Mouse (Mus musculus): ENCODE results near the gene Dop1b. TPM values are rescaled to one million over a fixed set of nuclear protein-coding genes. Genes with fewer than 3 reads are reported as not detected.

Gene Dop1b
- polyA plus RNA-seq, 1 experiment from 2014 or later: 17.2 TPM

GRCm38 (mm10) chr16:93789971-93790755 lies 78.5 kb downstream of the Dop1b start:
- H3K9ac ChIP-seq (ENCODE audit: low read depth, low read length): no peak overlapping the region
- H3K4me1 ChIP-seq (replicated peaks; ENCODE audit: control insufficient read depth, insufficient read depth, low read length): no peaks in the 10 kb centered on the region
- 60% methylated on average over 5 of the region's 5 CpGs for WGBS
- no peak overlapping the region for H3K4me2 ChIP-seq (replicated peaks; ENCODE audit: low read depth)
- H3K9me3 ChIP-seq (ENCODE audit: control insufficient read depth): no peaks in the 10 kb centered on the region
- ATAC-seq: no peak
- no peak overlapping the region for H3K27ac ChIP-seq (ENCODE audit: low read depth, low read length)
- H3K4me3 ChIP-seq (ENCODE audit: low read depth, low read length): no peak overlapping the region
- H3K36me3 ChIP-seq (ENCODE audit: control insufficient read depth, insufficient read depth): peaks cover 9% of the 10 kb centered on the region; the same call in 1 of the 2 replicates
- H3K27me3 ChIP-seq (replicated peaks; ENCODE audit: control insufficient read depth, insufficient read depth, low read length): no peaks in the 10 kb centered on the region
- no peak for TF ChIP-seq CTCF (IDR thresholded peaks at IDR 0.05; ENCODE audit: low read depth)

GRCm38 (mm10) chr16:93792981-93793630 lies 81.4 kb downstream of the Dop1b start:
- H3K4me3 ChIP-seq (ENCODE audit: low read depth, low read length): no peak overlapping the region
- WGBS: 68% methylated on average over 15 of the region's 15 CpGs
- no peak overlapping the region for H3K4me2 ChIP-seq (replicated peaks; ENCODE audit: low read depth)
- H3K9ac ChIP-seq (ENCODE audit: low read depth, low read length): no peak overlapping the region
- no peaks in the 10 kb centered on the region for H3K9me3 ChIP-seq (ENCODE audit: control insufficient read depth)
- peaks cover 9% of the 10 kb centered on the region; the same call in 1 of the 2 replicates for H3K36me3 ChIP-seq (ENCODE audit: control insufficient read depth, insufficient read depth)
- TF ChIP-seq CTCF (IDR thresholded peaks at IDR 0.05; ENCODE audit: low read depth): no peak
- no peak for ATAC-seq
- no peak overlapping the region; the same call in 1 of the 2 replicates for H3K27ac ChIP-seq (ENCODE audit: low read depth, low read length)
- H3K27me3 ChIP-seq (replicated peaks; ENCODE audit: control insufficient read depth, insufficient read depth, low read length): no peaks in the 10 kb centered on the region
- 0 out of 2 replicates have a peak, but pooled peaks cover 4% of the 10 kb centered on the region for H3K4me1 ChIP-seq (replicated peaks; ENCODE audit: control insufficient read depth, insufficient read depth, low read length)

- Histone ChIP-seq H3K9me3 (ENCODE audit: control insufficient read depth) (no peaks in the 10 kb centered on the region), H3K27me3 (replicated peaks; ENCODE audit: control insufficient read depth, insufficient read depth, low read length) (no peaks in the 10 kb centered on the region), H3K4me3 (ENCODE audit: low read depth, low read length) (no peak overlapping the region), H3K4me1 (replicated peaks; ENCODE audit: control insufficient read depth, insufficient read depth, low read length) (0 out of 2 replicates have a peak, but pooled peaks cover 5% of the 10 kb centered on the region), H3K4me2 (replicated peaks; ENCODE audit: low read depth) (no peak overlapping the region), H3K9ac (ENCODE audit: low read depth, low read length) (no peak overlapping the region), H3K36me3 (ENCODE audit: control insufficient read depth, insufficient read depth) (peaks cover 11% of the 10 kb centered on the region; the same call in 1 of the 2 replicates), H3K27ac (ENCODE audit: low read depth, low read length) (no peak overlapping the region)
- no peak for TF ChIP-seq CTCF (IDR thresholded peaks at IDR 0.05; ENCODE audit: low read depth)
- ATAC-seq: no peak
- WGBS: 73% methylated on average over 5 of the region's 5 CpGs
Measured at GRCm38 (mm10) chr16:93794845-93795244, 83.1 kb downstream of the Dop1b start.

GRCm38 (mm10) chr16:93795391-93795790 lies 83.7 kb downstream of the Dop1b start:
- no peak overlapping the region for H3K9ac ChIP-seq (ENCODE audit: low read depth, low read length)
- peaks cover 13% of the 10 kb centered on the region for H3K36me3 ChIP-seq (ENCODE audit: control insufficient read depth, insufficient read depth)
- H3K27me3 ChIP-seq (replicated peaks; ENCODE audit: control insufficient read depth, insufficient read depth, low read length): no peaks in the 10 kb centered on the region
- no peak for ATAC-seq
- H3K4me2 ChIP-seq (replicated peaks; ENCODE audit: low read depth): no peak overlapping the region
- H3K4me1 ChIP-seq (replicated peaks; ENCODE audit: control insufficient read depth, insufficient read depth, low read length): 0 out of 2 replicates have a peak, but pooled peaks cover 5% of the 10 kb centered on the region
- H3K4me3 ChIP-seq (ENCODE audit: low read depth, low read length): no peak overlapping the region
- H3K9me3 ChIP-seq (ENCODE audit: control insufficient read depth): no peaks in the 10 kb centered on the region
- no peak for TF ChIP-seq CTCF (IDR thresholded peaks at IDR 0.05; ENCODE audit: low read depth)
- no peak overlapping the region for H3K27ac ChIP-seq (ENCODE audit: low read depth, low read length)
- 91% methylated on average over 5 of the region's 5 CpGs for WGBS

GRCm38 (mm10) chr16:93797021-93797840 lies 85.5 kb downstream of the Dop1b start:
- no peaks in the 10 kb centered on the region for H3K27me3 ChIP-seq (replicated peaks; ENCODE audit: control insufficient read depth, insufficient read depth, low read length)
- no peak for TF ChIP-seq CTCF (IDR thresholded peaks at IDR 0.05; ENCODE audit: low read depth)
- no peak overlapping the region for H3K4me2 ChIP-seq (replicated peaks; ENCODE audit: low read depth)
- no peak overlapping the region for H3K9ac ChIP-seq (ENCODE audit: low read depth, low read length)
- peak overlapping the region; percentile 77 for H3K27ac ChIP-seq (ENCODE audit: low read depth, low read length)
- peak; percentile 70 for ATAC-seq
- H3K4me3 ChIP-seq (ENCODE audit: low read depth, low read length): no peak overlapping the region
- H3K36me3 ChIP-seq (ENCODE audit: control insufficient read depth, insufficient read depth): peaks cover 21% of the 10 kb centered on the region
- 0 out of 2 replicates have a peak, but pooled peaks cover 5% of the 10 kb centered on the region for H3K4me1 ChIP-seq (replicated peaks; ENCODE audit: control insufficient read depth, insufficient read depth, low read length)
- H3K9me3 ChIP-seq (ENCODE audit: control insufficient read depth): no peaks in the 10 kb centered on the region
- 58% methylated on average over 12 of the region's 12 CpGs for WGBS

All from intestine, postnatal 0 days (tissue).